In the genomic region with DNA sequence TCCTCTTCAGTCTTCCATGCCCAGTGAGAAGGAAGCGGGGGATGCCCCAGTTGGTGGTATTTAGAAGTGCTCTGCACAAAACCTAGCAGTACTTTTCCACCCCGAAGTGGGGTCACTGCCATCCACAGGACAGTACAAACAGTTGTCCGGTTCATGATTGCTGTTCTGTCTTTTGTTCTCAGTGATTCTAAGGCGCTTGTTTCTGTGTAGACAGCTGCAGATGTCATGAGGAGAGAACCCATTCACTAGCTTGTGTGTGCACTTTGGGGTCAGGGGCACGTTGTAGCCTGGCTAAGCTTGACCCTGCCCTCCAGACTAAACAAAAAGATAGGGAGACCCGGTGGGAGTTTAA, we compare ENCODE assay signal across 11 mouse cellular contexts. TPM values are rescaled to one million over a fixed set of nuclear protein-coding genes. Genes with fewer than 3 reads are reported as not detected.
DNase-seq lines count a peak whose midpoint lies in the region; ATAC-seq and TF ChIP-seq lines count a peak whose summit lies in the region.
"Had no signal": no experiment of that assay in that cellular context is flagged by ENCODE, and none has a peak within 500 bp of the region (broad histone marks: within the 10 kb centered on the region; RNA-seq: fewer than 3 reads in every experiment).

No protein-coding gene starts in this region.

- no peak for ATAC-seq in stomach, embryonic 14.5 days (ENCODE audit: insufficient number of reproducible peaks, insufficient read depth, low FRiP score, low read depth)
- no peak for ATAC-seq in stomach, postnatal 0 days (ENCODE audit: low FRiP score, low TSS enrichment)
- ATAC-seq: activated CD4-positive, CD25-positive, alpha-beta regulatory T cell, adult 4 months had no signal

- no peak overlapping the region for H3K27ac ChIP-seq in stomach, embryonic 14.5 days (ENCODE audit: low read length)
- no peak overlapping the region for H3K27ac ChIP-seq in stomach, postnatal 0 days (replicated peaks)

- peak overlapping the region; percentile 8; the same call in 1 of the 2 replicates for H3K4me2 ChIP-seq in stomach, embryonic 14.5 days (replicated peaks; ENCODE audit: low read depth, low read length)
- no peak overlapping the region for H3K4me2 ChIP-seq in stomach, postnatal 0 days (replicated peaks; ENCODE audit: low read depth)

- 24% methylated on average over 6 of the region's 6 CpGs for WGBS in stomach, embryonic 14.5 days
- 42% methylated on average over 6 of the region's 6 CpGs for WGBS in stomach, postnatal 0 days

- TF ChIP-seq CTCF in stomach, postnatal 0 days (IDR thresholded peaks at IDR 0.05; ENCODE audit: low read depth): no peak

- peaks cover 18% of the 10 kb centered on the region for H3K4me1 ChIP-seq in stomach, embryonic 14.5 days (ENCODE audit: control insufficient read depth, insufficient read depth, low read length)
- H3K4me1 ChIP-seq in stomach, postnatal 0 days (replicated peaks; ENCODE audit: control insufficient read depth, insufficient read depth): no peaks in the 10 kb centered on the region

- H3K9me3 ChIP-seq in stomach, embryonic 14.5 days (ENCODE audit: control insufficient read depth, low read depth, low read length): no peaks in the 10 kb centered on the region
- H3K9me3 ChIP-seq in stomach, postnatal 0 days (ENCODE audit: control insufficient read depth, low read length): no peaks in the 10 kb centered on the region

- H3K36me3 ChIP-seq in stomach, embryonic 14.5 days (ENCODE audit: control insufficient read depth, insufficient read depth, low read length): no peaks in the 10 kb centered on the region
- no peaks in the 10 kb centered on the region for H3K36me3 ChIP-seq in stomach, postnatal 0 days (ENCODE audit: control insufficient read depth, insufficient read depth, low read length)

- no peaks in the 10 kb centered on the region for H3K27me3 ChIP-seq in stomach, embryonic 14.5 days (ENCODE audit: control insufficient read depth, insufficient read depth, low read length)
- H3K27me3 ChIP-seq in stomach, postnatal 0 days (ENCODE audit: control insufficient read depth, insufficient read depth, low read length): no peaks in the 10 kb centered on the region

- no peak for TF ChIP-seq EP300 in stomach, postnatal 0 days (optimal IDR thresholded peaks at IDR 0.05)

- DNase-seq in heart, adult 11 months: peak; percentile 87
- DNase-seq in heart, adult 8-10 months (ENCODE audit: low spot score): no peak
- peak; percentile 78 for DNase-seq in layer of hippocampus, adult 9-11 months
- DNase-seq in layer of hippocampus, adult 9-10 months (ENCODE audit: low spot score): no peak
- no peak for DNase-seq in stomach, postnatal 0 days (ENCODE audit: low spot score)
- DNase-seq in telencephalon, adult 2 months (ENCODE audit: low read depth, low spot score): peak; percentile 61
- no peak for DNase-seq in urinary bladder, postnatal 36 days (ENCODE audit: low spot score in 2 of 2)
- DNase-seq: cerebellum, adult 9-11 months had no signal

- H3K9ac ChIP-seq in stomach, embryonic 14.5 days (replicated peaks; ENCODE audit: low read depth, low read length): no peak overlapping the region
- H3K9ac ChIP-seq in stomach, postnatal 0 days (ENCODE audit: low read length): no peak overlapping the region

- H3K4me3 ChIP-seq in stomach, embryonic 14.5 days (ENCODE audit: low read depth, low read length): no peak overlapping the region
- H3K4me3 ChIP-seq in stomach, postnatal 0 days (ENCODE audit: low read depth, low read length): no peak overlapping the region
- H3K4me3 ChIP-seq: myocyte had no signal

RNA-seq across cellular contexts. Expression of gene Prr15, which starts 52.3 kb away (rescaled TPM):
- total RNA-seq in heart, adult 8-10 months (2022): 1 to 10 TPM; 1.4 to 2.7 (median 1.5) TPM
- 11.2 and 11.6 TPM in 2 replicates for polyA plus RNA-seq in stomach, embryonic 14.5 days (2014; fragmentation: Nextera tagmentation; extraction: Ambion mirVana)
- polyA plus RNA-seq in stomach, postnatal 0 days (2015; fragmentation: Nextera tagmentation; extraction: Ambion mirVana): 6.9 and 8.2 TPM in 2 replicates
- polyA plus RNA-seq: activated CD4-positive, CD25-positive, alpha-beta regulatory T cell, adult 4 months had no signal

Comparison
In these comparisons a context has a peak if more than half of its experiments do, and no peak if none do; other contexts are left out.
1. DNase-seq: peak in heart, adult 11 months (single experiment), layer of hippocampus, adult 9-11 months (single experiment) and telencephalon, adult 2 months (single experiment); none in heart, adult 8-10 months (single experiment), layer of hippocampus, adult 9-10 months (single experiment), stomach, postnatal 0 days (single experiment) and urinary bladder, postnatal 36 days (0 of 2).